Mouse (Mus musculus): ENCODE results near the gene Olfr1028.

- no peak for TF ChIP-seq CTCF (IDR thresholded peaks at IDR 0.05; ENCODE audit: control insufficient read depth, insufficient read depth, insufficient replicate concordance, low read depth, low read length)
- TF ChIP-seq POLR2A (IDR thresholded peaks at IDR 0.05; ENCODE audit: control insufficient read depth, low read depth, low read length), result no peak
Measured at GRCm38 (mm10) chr2:85904952-85905351, 45.3 kb upstream of the Olfr1028 start, which contains the start of gene Olfr1024.

Measured in testis, adult 2 months (tissue).